In genomic region chr2:157074772-157075171, GRCm38 (mm10) we compare ENCODE assay signal across 11 mouse cellular contexts. TPM values are rescaled to one million over a fixed set of nuclear protein-coding genes. Genes with fewer than 3 reads are reported as not detected.
A peak's percentile ranks its signal among the peaks of the same experiment; 100 is the strongest.
DNase-seq lines count a peak whose midpoint lies in the region; ATAC-seq and TF ChIP-seq lines count a peak whose summit lies in the region.
"Had no signal": no experiment of that assay in that cellular context is flagged by ENCODE, and none has a peak within 500 bp of the region (broad histone marks: within the 10 kb centered on the region; RNA-seq: fewer than 3 reads in every experiment).

No protein-coding gene starts in this region.

- H3K4me3 ChIP-seq in kidney, adult 2 months (ENCODE audit: insufficient read depth, low read depth, low read length), result no peak overlapping the region
- no peak overlapping the region for H3K4me3 ChIP-seq in kidney, embryonic 14.5 days (ENCODE audit: low read length)
- H3K4me3 ChIP-seq in embryonic facial prominence, embryonic 12.5 days, result no peak overlapping the region
- H3K4me3 ChIP-seq in hindbrain, embryonic 13.5 days, result peak overlapping the region; percentile 97
- peak overlapping the region; percentile 8; the same call in 1 of the 2 replicates for H3K4me3 ChIP-seq in midbrain, embryonic 15.5 days

- no peak for TF ChIP-seq POLR2A in kidney, adult 2 months (IDR thresholded peaks at IDR 0.05; ENCODE audit: low read depth, low read length)

- no peak overlapping the region for H3K9ac ChIP-seq in kidney, embryonic 14.5 days (ENCODE audit: low read depth, low read length)
- H3K9ac ChIP-seq in embryonic facial prominence, embryonic 12.5 days, result no peak overlapping the region
- 0 out of 2 replicates have a peak overlapping the region, but pooled peaks have one; percentile 100 for H3K9ac ChIP-seq in hindbrain, embryonic 13.5 days
- no peak overlapping the region for H3K9ac ChIP-seq in midbrain, embryonic 15.5 days

- 57% methylated on average over 5 of the region's 5 CpGs for WGBS in kidney, adult 2 months
- WGBS in kidney, embryonic 14.5 days, result 64% methylated on average over 5 of the region's 5 CpGs
- WGBS in embryonic facial prominence, embryonic 12.5 days, result 75% methylated on average over 5 of the region's 5 CpGs
- WGBS in hindbrain, embryonic 13.5 days, result 62% methylated on average over 5 of the region's 5 CpGs
- WGBS in midbrain, embryonic 15.5 days, result 76% methylated on average over 5 of the region's 5 CpGs

- H3K4me1 ChIP-seq in kidney, adult 2 months (ENCODE audit: control insufficient read depth, insufficient read depth, low read length), result peaks cover 16% of the 10 kb centered on the region
- peaks cover 62% of the 10 kb centered on the region for H3K4me1 ChIP-seq in kidney, embryonic 14.5 days (ENCODE audit: control insufficient read depth, insufficient read depth, low read length)
- H3K4me1 ChIP-seq in embryonic facial prominence, embryonic 12.5 days, result peaks cover 78% of the 10 kb centered on the region
- H3K4me1 ChIP-seq in hindbrain, embryonic 13.5 days (replicated peaks), result peaks cover 82% of the 10 kb centered on the region
- H3K4me1 ChIP-seq in midbrain, embryonic 15.5 days, result peaks cover 78% of the 10 kb centered on the region

- H3K36me3 ChIP-seq in kidney, adult 2 months (ENCODE audit: control insufficient read depth, insufficient read depth, low read length), result no peaks in the 10 kb centered on the region
- peaks cover 22% of the 10 kb centered on the region; the same call in 1 of the 2 replicates for H3K36me3 ChIP-seq in kidney, embryonic 14.5 days (ENCODE audit: control insufficient read depth, insufficient read depth, low read length)
- peaks cover 13% of the 10 kb centered on the region for H3K36me3 ChIP-seq in embryonic facial prominence, embryonic 12.5 days
- H3K36me3 ChIP-seq in hindbrain, embryonic 13.5 days, result peaks cover 19% of the 10 kb centered on the region
- H3K36me3 ChIP-seq in midbrain, embryonic 15.5 days (replicated peaks), result no peaks in the 10 kb centered on the region

- H3K4me2 ChIP-seq in kidney, embryonic 14.5 days (replicated peaks; ENCODE audit: low read depth, low read length), result no peak overlapping the region; the same call in 1 of the 2 replicates
- peak overlapping the region; percentile 89 for H3K4me2 ChIP-seq in embryonic facial prominence, embryonic 12.5 days (replicated peaks)
- H3K4me2 ChIP-seq in hindbrain, embryonic 13.5 days, result peak overlapping the region; percentile 85
- peak overlapping the region; percentile 98 for H3K4me2 ChIP-seq in midbrain, embryonic 15.5 days

- peak; percentile 46 for DNase-seq in kidney, adult 2 months
- no peak for DNase-seq in ovary, postnatal 14 days (ENCODE audit: low spot score)
- DNase-seq in right cerebral cortex, postnatal 4 days, result no peak

- H3K27me3 ChIP-seq in kidney, adult 2 months (replicated peaks; ENCODE audit: control insufficient read depth, insufficient read depth, low read length), result no peaks in the 10 kb centered on the region
- no peaks in the 10 kb centered on the region for H3K27me3 ChIP-seq in kidney, embryonic 14.5 days (ENCODE audit: control insufficient read depth, insufficient read depth, low read length)
- no peaks in the 10 kb centered on the region for H3K27me3 ChIP-seq in embryonic facial prominence, embryonic 12.5 days
- no peaks in the 10 kb centered on the region for H3K27me3 ChIP-seq in hindbrain, embryonic 13.5 days
- no peaks in the 10 kb centered on the region for H3K27me3 ChIP-seq in midbrain, embryonic 15.5 days (replicated peaks)

- no peaks in the 10 kb centered on the region for H3K9me3 ChIP-seq in kidney, embryonic 14.5 days (ENCODE audit: control insufficient read depth, low read length)
- H3K9me3 ChIP-seq in embryonic facial prominence, embryonic 12.5 days, result no peaks in the 10 kb centered on the region
- H3K9me3 ChIP-seq in hindbrain, embryonic 13.5 days, result no peaks in the 10 kb centered on the region
- H3K9me3 ChIP-seq in midbrain, embryonic 15.5 days, result no peaks in the 10 kb centered on the region

- no peak for TF ChIP-seq CTCF in kidney, adult 2 months (conservative IDR thresholded peaks at IDR 0.05; ENCODE audit: insufficient read depth, insufficient read length, low read depth, low read length)

- no peak for ATAC-seq in kidney, embryonic 14.5 days (ENCODE audit: low FRiP score, low TSS enrichment)
- ATAC-seq in embryonic facial prominence, embryonic 12.5 days (ENCODE audit: insufficient number of reproducible peaks, insufficient read depth, low FRiP score, low TSS enrichment), result no peak
- ATAC-seq in hindbrain, embryonic 13.5 days (ENCODE audit: low FRiP score), result no peak
- no peak for ATAC-seq in midbrain, embryonic 15.5 days (replicated peaks)
- no peak for ATAC-seq in megakaryocyte-erythroid progenitor cell, adult 5-6 weeks (replicated peaks; ENCODE audit: low FRiP score, low TSS enrichment, poor library complexity, severe bottlenecking)

- H3K27ac ChIP-seq in kidney, adult 2 months (ENCODE audit: insufficient read depth, low read depth, low read length), result no peak overlapping the region
- no peak overlapping the region for H3K27ac ChIP-seq in kidney, embryonic 14.5 days (ENCODE audit: low read depth, low read length)
- no peak overlapping the region for H3K27ac ChIP-seq in embryonic facial prominence, embryonic 12.5 days
- peak overlapping the region; percentile 44 for H3K27ac ChIP-seq in hindbrain, embryonic 13.5 days
- H3K27ac ChIP-seq in midbrain, embryonic 15.5 days, result peak overlapping the region; percentile 2; the same call in 1 of the 2 replicates

RNA-seq across cellular contexts. Expression of gene Soga1, which starts 4.3 kb away (rescaled TPM):
- 5.3 and 5.4 TPM in 2 replicates for polyA plus RNA-seq in kidney, adult 2 months (2012; rRNA removed)
- polyA plus RNA-seq in kidney, embryonic 14.5 days (2014; fragmentation: Nextera tagmentation; extraction: Ambion mirVana), result 6.3 and 6.4 TPM in 2 replicates
- 5.7 and 7.8 TPM in 2 replicates for polyA plus RNA-seq in embryonic facial prominence, embryonic 12.5 days (2016; fragmentation: Nextera tagmentation; extraction: Ambion mirVana)
- polyA plus RNA-seq in hindbrain, embryonic 13.5 days (2015; fragmentation: Nextera tagmentation; extraction: Ambion mirVana), result 6.2 and 6.4 TPM in 2 replicates
- polyA plus RNA-seq in midbrain, embryonic 15.5 days (2015; fragmentation: Nextera tagmentation; extraction: Ambion mirVana), result 6.8 and 7.1 TPM in 2 replicates
- total RNA-seq in megakaryocyte-erythroid progenitor cell, adult 5-6 weeks (2014; fragmentation: Nextera tagmentation), result 11.0 and 11.7 TPM in 2 replicates
- total RNA-seq in megakaryocyte-erythroid progenitor cell, adult 5-6 weeks (2017), result 5.6 and 8.6 TPM in 2 replicates

RNA-seq across cellular contexts. Expression of gene Tldc2, which starts 12.1 kb away (rescaled TPM):
- polyA plus RNA-seq in kidney, adult 2 months (2012; rRNA removed), result 11.3 and 12.2 TPM in 2 replicates
- polyA plus RNA-seq in kidney, embryonic 14.5 days (2014; fragmentation: Nextera tagmentation; extraction: Ambion mirVana), result 0.38 TPM in 1 of 2 replicates, not detected in the other
- polyA plus RNA-seq in embryonic facial prominence, embryonic 12.5 days (2016; fragmentation: Nextera tagmentation; extraction: Ambion mirVana), result not detected in 2 replicates
- not detected in 2 replicates for polyA plus RNA-seq in hindbrain, embryonic 13.5 days (2015; fragmentation: Nextera tagmentation; extraction: Ambion mirVana)
- polyA plus RNA-seq in midbrain, embryonic 15.5 days (2015; fragmentation: Nextera tagmentation; extraction: Ambion mirVana), result not detected in 2 replicates
- not detected in 2 replicates for total RNA-seq in megakaryocyte-erythroid progenitor cell, adult 5-6 weeks (2014; fragmentation: Nextera tagmentation)
- total RNA-seq in megakaryocyte-erythroid progenitor cell, adult 5-6 weeks (2017), result not detected in 2 replicates
- total RNA-seq: gastrocnemius, adult 18-20 months; layer of hippocampus, postnatal 25 days; MEL had no signal

Comparison
In these comparisons a context has a peak if more than half of its experiments do, and no peak if none do; other contexts are left out.
1. H3K27ac ChIP-seq: peak in hindbrain, embryonic 13.5 days (single experiment) and midbrain, embryonic 15.5 days (single experiment); none in kidney, adult 2 months (single experiment), kidney, embryonic 14.5 days (single experiment) and embryonic facial prominence, embryonic 12.5 days (single experiment).
2. H3K4me3 ChIP-seq: peak in hindbrain, embryonic 13.5 days (single experiment) and midbrain, embryonic 15.5 days (single experiment); none in kidney, adult 2 months (single experiment), kidney, embryonic 14.5 days (single experiment) and embryonic facial prominence, embryonic 12.5 days (single experiment).